Mouse (Mus musculus) limb, embryonic 11.5 days (tissue): ENCODE measurements around the gene Btrc. TPM values are rescaled to one million over a fixed set of nuclear protein-coding genes. Genes with fewer than 3 reads are reported as not detected.
A peak's percentile ranks its signal among the peaks of the same experiment; 100 is the strongest.

Source experiments
- ATAC-seq: fragments of 200-750 bp; cut with Nextera tagmentation; 2 replicates; pipeline ENCODE4 v1.8.0; 2017; ENCODE audit warnings: low read depth; ENCODE audit not compliant: insufficient number of reproducible peaks, low FRiP score, low TSS enrichment
- DNase-seq: peaks from one replicate; pipeline ENCODE4 v3.0.0-alpha.2; 2015; ENCODE audit warnings: low spot score
- H3K27ac ChIP-seq: fragments of 300-500 bp; sonication (generic); replicated peaks from 2 replicates; pipeline ENCODE4 v1.5.1; 2014; ENCODE audit warnings: low read depth, mild to moderate bottlenecking, low read length
- H3K27me3 ChIP-seq: fragments of 300-500 bp; sonication (generic); 2 replicates; pipeline ENCODE4 v1.6.1; 2014; ENCODE audit warnings: mild to moderate bottlenecking, low read length, mixed read lengths; ENCODE audit not compliant: control insufficient read depth, insufficient read depth
- H3K36me3 ChIP-seq: fragments of 300-500 bp; sonication (generic); 2 replicates; pipeline ENCODE4 v1.6.1; 2014; ENCODE audit warnings: mild to moderate bottlenecking, low read length, moderate library complexity, mixed read lengths; ENCODE audit not compliant: control insufficient read depth, insufficient read depth
- H3K4me1 ChIP-seq: fragments of 300-500 bp; sonication (generic); 2 replicates; pipeline ENCODE4 v1.6.1; 2014; ENCODE audit warnings: low read length, mixed read lengths; ENCODE audit not compliant: control insufficient read depth, insufficient read depth
- H3K4me2 ChIP-seq: fragments of 300-500 bp; sonication (generic); 2 replicates; pipeline ENCODE4 v1.6.1; 2014; ENCODE audit warnings: low read depth, mild to moderate bottlenecking, moderate library complexity; ENCODE audit not compliant: severe bottlenecking
- H3K4me3 ChIP-seq: fragments of 300-500 bp; sonication (generic); 2 replicates; pipeline ENCODE4 v1.5.1; 2014; ENCODE audit warnings: low read depth, low read length
- H3K9ac ChIP-seq: fragments of 300-500 bp; sonication (generic); 2 replicates; pipeline ENCODE4 v1.6.1; 2014; ENCODE audit warnings: mild to moderate bottlenecking, low read length
- H3K9me3 ChIP-seq: fragments of 300-500 bp; sonication (generic); 2 replicates; pipeline ENCODE4 v1.6.1; 2016; ENCODE audit warnings: low read length; ENCODE audit not compliant: control insufficient read depth
- WGBS: fragments of 180-500 bp; shearing (Covaris S2); extraction: QIAGEN DNeasy Blood & Tissue Kit; methylation state at CpG from one replicate; pipeline ENCODE4 v1.1.7; 2014; 5-methylcytosine and 5-hydroxymethylcytosine counted together
- polyA plus RNA-seq: library from polyadenylated mRNA; unstranded; fragments of >200 nt; fragmentation: Nextera tagmentation; extraction: Ambion mirVana; gene quantifications from 2 replicates; pipeline ENCODE4 v1.2.1, GENCODE M21; 2014

Gene Btrc
- polyA plus RNA-seq, 1 experiment from 2014 or later = 52.4 TPM

DNA sequence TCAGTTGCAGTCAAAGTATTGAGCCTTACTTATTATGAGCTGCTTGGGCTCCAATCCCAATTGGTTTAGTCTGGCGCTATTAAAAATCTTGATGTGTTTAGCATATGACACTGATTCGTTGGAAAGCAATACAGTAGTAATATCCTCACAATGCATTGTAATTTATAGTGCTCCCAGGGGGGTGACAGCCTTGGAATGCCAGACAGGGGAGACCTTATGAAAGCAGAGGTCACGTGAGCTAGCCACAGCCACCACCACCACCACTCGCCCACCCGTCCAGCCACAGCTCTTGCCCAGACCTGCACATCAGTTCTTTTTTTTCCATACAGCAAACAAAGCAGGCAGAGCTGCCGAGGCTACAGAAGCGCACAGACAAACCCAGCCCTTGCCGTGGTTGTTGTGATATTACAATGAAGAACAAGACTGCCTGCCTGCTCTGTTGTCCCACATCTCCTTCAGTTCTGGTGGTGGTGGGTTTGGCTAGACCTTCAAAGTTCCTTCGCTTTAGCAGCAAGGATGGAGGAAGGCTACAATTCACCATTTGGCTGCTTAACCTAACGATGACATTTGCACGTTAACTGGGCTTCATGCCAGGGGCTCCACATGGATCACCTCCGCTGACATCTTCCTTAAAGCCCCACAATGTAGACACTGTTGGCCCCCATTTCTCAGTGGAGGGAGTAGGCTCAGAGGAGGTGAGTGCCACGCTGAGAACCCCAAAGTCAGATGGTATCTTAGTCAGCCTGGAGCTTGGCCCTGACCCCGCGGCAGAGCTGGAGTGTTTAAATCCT, 202.6 kb downstream of the Btrc start:
- H3K36me3 ChIP-seq = no peaks in the 10 kb centered on the region; the same call in 1 of the 2 replicates
- peaks cover 49% of the 10 kb centered on the region for H3K4me1 ChIP-seq
- no peak for DNase-seq
- 0 out of 2 replicates have a peak, but pooled peaks cover 3% of the 10 kb centered on the region for H3K27me3 ChIP-seq
- H3K9me3 ChIP-seq = no peaks in the 10 kb centered on the region
- peak overlapping the region; percentile 61; the same call in 1 of the 2 replicates for H3K27ac ChIP-seq
- H3K9ac ChIP-seq = no peak overlapping the region
- WGBS = 49% methylated on average over 15 of the region's 15 CpGs
- no peak overlapping the region for H3K4me3 ChIP-seq
- no peak overlapping the region for H3K4me2 ChIP-seq
- peak; percentile 42; the same call in 1 of the 2 replicates for ATAC-seq

DNA sequence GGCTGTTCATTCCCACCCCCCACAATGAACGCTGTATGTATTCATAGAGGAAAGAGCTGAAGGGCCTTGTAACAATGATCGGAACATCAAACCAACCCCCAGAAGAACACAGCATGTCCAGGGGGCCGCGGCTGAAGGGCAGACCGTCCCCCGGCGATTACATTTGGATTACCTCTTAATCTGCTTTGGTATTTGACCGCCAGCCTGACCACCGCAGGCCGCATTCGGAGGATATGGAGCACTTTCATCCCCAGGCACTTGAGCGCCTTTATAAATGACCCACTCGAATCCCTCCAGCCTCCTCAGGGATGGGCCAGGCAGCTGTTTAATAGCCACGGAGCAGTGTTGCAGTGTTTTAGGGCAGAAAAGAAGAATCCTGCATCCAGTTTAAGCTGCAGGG, 203.8 kb downstream of the Btrc start:
- DNase-seq (no peak), ATAC-seq (no peak)
- no peak overlapping the region for H3K9ac ChIP-seq
- 0 out of 2 replicates have a peak, but pooled peaks cover 3% of the 10 kb centered on the region for H3K27me3 ChIP-seq
- no peak overlapping the region for H3K27ac ChIP-seq
- no peaks in the 10 kb centered on the region for H3K9me3 ChIP-seq
- no peak overlapping the region for H3K4me3 ChIP-seq
- peaks cover 49% of the 10 kb centered on the region for H3K4me1 ChIP-seq
- H3K4me2 ChIP-seq = no peak overlapping the region
- WGBS = 30% methylated on average over 14 of the region's 14 CpGs
- no peaks in the 10 kb centered on the region; the same call in 1 of the 2 replicates for H3K36me3 ChIP-seq

- Histone ChIP-seq H3K4me2 (no peak overlapping the region), H3K27me3 (0 out of 2 replicates have a peak, but pooled peaks cover 3% of the 10 kb centered on the region), H3K27ac (no peak overlapping the region), H3K9me3 (no peaks in the 10 kb centered on the region), H3K36me3 (peaks cover 2% of the 10 kb centered on the region; the same call in 1 of the 2 replicates), H3K4me1 (peaks cover 34% of the 10 kb centered on the region), H3K9ac (no peak overlapping the region), H3K4me3 (no peak overlapping the region)
- DNase-seq (no peak), ATAC-seq (no peak)
- 80% methylated on average over 6 of the region's 6 CpGs for WGBS
These were observed 209.5 kb downstream of the Btrc start for GRCm38 (mm10) chr19:45573033-45573432.

DNA sequence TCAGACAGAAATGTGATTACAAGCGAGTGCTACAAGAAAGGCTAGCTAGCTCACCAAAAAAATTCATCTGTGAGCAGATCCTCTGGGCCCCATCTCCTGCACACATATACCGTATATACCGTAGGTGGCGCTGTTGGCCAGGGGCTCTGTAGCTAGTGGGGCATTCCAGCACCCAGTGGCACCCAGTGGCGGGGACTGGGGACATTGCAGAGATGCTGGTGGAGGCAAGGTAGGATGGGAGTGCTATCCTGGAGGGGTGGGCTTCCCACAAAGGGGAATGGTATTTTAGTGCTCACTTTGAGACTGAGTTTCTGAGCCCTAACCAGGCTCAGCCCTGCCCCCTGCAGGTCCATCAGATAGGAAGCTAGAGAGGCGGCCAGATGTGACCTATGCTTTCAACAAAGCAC, 210.3 kb downstream of the Btrc start:
- 28% methylated on average over 6 of the region's 6 CpGs for WGBS
- Histone ChIP-seq H3K4me3 (no peak overlapping the region), H3K27me3 (0 out of 2 replicates have a peak, but pooled peaks cover 3% of the 10 kb centered on the region), H3K9me3 (no peaks in the 10 kb centered on the region), H3K4me2 (no peak overlapping the region), H3K36me3 (peaks cover 2% of the 10 kb centered on the region; the same call in 1 of the 2 replicates), H3K9ac (no peak overlapping the region), H3K4me1 (peaks cover 31% of the 10 kb centered on the region), H3K27ac (no peak overlapping the region)
- peak; percentile 78 for DNase-seq
- no peak for ATAC-seq

GRCm38 (mm10) chr19:45574339-45574898, 210.9 kb downstream of the Btrc start:
- DNase-seq = no peak
- no peak for ATAC-seq
- H3K9me3 ChIP-seq = no peaks in the 10 kb centered on the region
- no peak overlapping the region for H3K4me3 ChIP-seq
- H3K27me3 ChIP-seq = 0 out of 2 replicates have a peak, but pooled peaks cover 3% of the 10 kb centered on the region
- 0 out of 2 replicates have a peak overlapping the region, but pooled peaks have one; percentile 30 for H3K27ac ChIP-seq
- no peak overlapping the region for H3K9ac ChIP-seq
- peaks cover 2% of the 10 kb centered on the region; the same call in 1 of the 2 replicates for H3K36me3 ChIP-seq
- 74% methylated on average over 7 of the region's 7 CpGs for WGBS
- H3K4me1 ChIP-seq = peaks cover 26% of the 10 kb centered on the region
- no peak overlapping the region for H3K4me2 ChIP-seq

- Histone ChIP-seq H3K9me3 (no peaks in the 10 kb centered on the region), H3K27me3 (no peaks in the 10 kb centered on the region), H3K4me1 (peaks cover 19% of the 10 kb centered on the region), H3K36me3 (peaks cover 2% of the 10 kb centered on the region; the same call in 1 of the 2 replicates), H3K27ac (no peak overlapping the region), H3K9ac (peak overlapping the region; percentile 1; the same call in 1 of the 2 replicates), H3K4me3 (no peak overlapping the region), H3K4me2 (no peak overlapping the region)
- no peak for DNase-seq
- ATAC-seq = no peak
- WGBS = 50% methylated on average over 19 of the region's 19 CpGs
These were observed 211.6 kb downstream of the Btrc start for GRCm38 (mm10) chr19:45574941-45575631.

GRCm38 (mm10) chr19:45575632-45576001, 212.1 kb downstream of the Btrc start:
- no peak overlapping the region for H3K27ac ChIP-seq
- H3K4me2 ChIP-seq = no peak overlapping the region
- DNase-seq (no peak), ATAC-seq (no peak)
- peaks cover 18% of the 10 kb centered on the region for H3K4me1 ChIP-seq
- no peak overlapping the region for H3K9ac ChIP-seq
- 5% methylated on average over 8 of the region's 8 CpGs for WGBS
- H3K9me3 ChIP-seq = no peaks in the 10 kb centered on the region
- H3K4me3 ChIP-seq = no peak overlapping the region
- no peaks in the 10 kb centered on the region for H3K27me3 ChIP-seq
- peaks cover 2% of the 10 kb centered on the region; the same call in 1 of the 2 replicates for H3K36me3 ChIP-seq

DNA sequence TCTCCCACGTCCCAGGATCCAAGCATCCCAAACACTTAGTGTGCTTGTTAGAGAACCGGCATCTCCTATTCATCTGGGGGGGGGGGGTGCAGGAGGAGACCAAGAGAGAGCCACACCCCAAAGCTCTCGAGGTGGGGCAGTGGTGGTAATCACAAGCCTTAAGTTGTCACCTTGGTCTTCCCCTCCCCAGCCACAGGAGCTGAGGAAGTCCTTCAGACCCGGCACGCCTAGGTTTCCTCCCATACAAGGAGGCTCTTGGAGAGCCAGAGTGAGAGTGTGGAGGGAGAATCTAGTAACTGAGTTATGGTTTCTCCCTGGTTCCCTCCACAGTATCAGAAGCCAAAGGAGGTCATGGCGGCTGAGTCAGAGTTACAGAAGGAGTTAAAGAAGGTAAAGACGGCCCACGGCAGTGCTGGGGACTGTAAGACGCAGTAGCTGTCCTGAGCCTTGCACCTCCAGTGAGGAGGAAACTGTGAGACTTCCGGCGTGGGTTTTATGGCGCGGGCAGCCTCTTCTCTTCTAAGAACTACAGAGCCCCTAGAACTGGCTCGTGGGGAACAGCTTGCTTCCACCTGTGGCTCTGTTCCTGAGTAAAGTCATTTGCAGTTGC, 213.7 kb downstream of the Btrc start:
- peaks cover 2% of the 10 kb centered on the region; the same call in 1 of the 2 replicates for H3K36me3 ChIP-seq
- H3K27ac ChIP-seq = no peak overlapping the region
- H3K9me3 ChIP-seq = no peaks in the 10 kb centered on the region
- 68% methylated on average over 14 of the region's 14 CpGs for WGBS
- ATAC-seq (no peak), DNase-seq (no peak)
- H3K4me2 ChIP-seq = no peak overlapping the region
- H3K27me3 ChIP-seq = no peaks in the 10 kb centered on the region
- peaks cover 19% of the 10 kb centered on the region for H3K4me1 ChIP-seq
- H3K9ac ChIP-seq = no peak overlapping the region
- H3K4me3 ChIP-seq = no peak overlapping the region
